Mouse (Mus musculus): Measurements from ENCODE around the gene Sh3pxd2b.

- no peak for TF ChIP-seq POLR2A (IDR thresholded peaks at IDR 0.05; ENCODE audit: insufficient read depth, low read depth, low read length)
- no peak for TF ChIP-seq CTCF (IDR thresholded peaks at IDR 0.05; ENCODE audit: insufficient read depth, low read depth, low read length)
These were observed 108.0 kb downstream of the Sh3pxd2b start for GRCm38 (mm10) chr11:32455507-32456141.
